In genomic region chr12:107881726-107882125, GRCm38 (mm10) we compare ENCODE assay signal across 13 mouse cellular contexts.
"Had no signal": no experiment of that assay in that cellular context is flagged by ENCODE, and none has a peak within 500 bp of the region (broad histone marks: within the 10 kb centered on the region; RNA-seq: fewer than 3 reads in every experiment).

No protein-coding gene starts in this region.

- H3K27me3 ChIP-seq: kidney, embryonic 15.5 days; liver, embryonic 13.5 days; neural tube, embryonic 13.5 days had no signal

- ATAC-seq: midbrain, embryonic 13.5 days; midbrain, embryonic 16.5 days had no signal

- H3K36me3 ChIP-seq: kidney, embryonic 15.5 days; liver, embryonic 13.5 days; midbrain, embryonic 13.5 days; neural tube, embryonic 13.5 days had no signal

- H3K9me3 ChIP-seq: kidney, embryonic 15.5 days; liver, embryonic 13.5 days had no signal

- DNase-seq: kidney, adult 8-10 months; kidney, postnatal 10 days; kidney, postnatal 36 days; left cerebral cortex, postnatal 4 days; liver, embryonic 13.5 days; lung, adult 2 months; lung, postnatal 14 days; thymus, adult 18-20 months had no signal

- H3K27ac ChIP-seq: kidney, embryonic 15.5 days; liver, embryonic 13.5 days; midbrain, embryonic 13.5 days; neural tube, embryonic 13.5 days had no signal

- H3K4me2 ChIP-seq: kidney, embryonic 15.5 days; liver, embryonic 13.5 days; midbrain, embryonic 13.5 days; neural tube, embryonic 13.5 days had no signal

- H3K4me1 ChIP-seq: liver, embryonic 13.5 days had no signal

- H3K4me3 ChIP-seq: kidney, embryonic 15.5 days; liver, embryonic 13.5 days; midbrain, embryonic 13.5 days; myocyte; neural tube, embryonic 13.5 days had no signal

- H3K9ac ChIP-seq: kidney, embryonic 15.5 days; liver, embryonic 13.5 days; midbrain, embryonic 13.5 days; neural tube, embryonic 13.5 days had no signal
